Mouse (Mus musculus) embryonic facial prominence, embryonic 11.5 days (tissue): ENCODE measurements around the gene Slc2a1. TPM values are rescaled to one million over a fixed set of nuclear protein-coding genes. Genes with fewer than 3 reads are reported as not detected.
A peak's percentile ranks its signal among the peaks of the same experiment; 100 is the strongest.

Source experiments
- ATAC-seq: fragments of 200-750 bp; cut with Nextera tagmentation; replicated peaks from 2 replicates; pipeline ENCODE4 v1.8.0; 2017; ENCODE audit warnings: low read depth; ENCODE audit not compliant: insufficient number of reproducible peaks, low FRiP score, low TSS enrichment
- DNase-seq: peaks from one replicate; pipeline ENCODE4 v3.0.0-alpha.2; 2015; ENCODE audit warnings: low spot score
- H3K27ac ChIP-seq: fragments of 300-500 bp; sonication (generic); replicated peaks from 2 replicates; pipeline ENCODE4 v1.5.1; 2014; ENCODE audit warnings: mild to moderate bottlenecking, low read depth, low read length, control low read depth
- H3K27me3 ChIP-seq: fragments of 300-500 bp; sonication (generic); 2 replicates; pipeline ENCODE4 v1.6.1; 2014; ENCODE audit warnings: mild to moderate bottlenecking, low read length, moderate library complexity, mixed read lengths; ENCODE audit not compliant: control insufficient read depth, insufficient read depth
- H3K36me3 ChIP-seq: fragments of 300-500 bp; sonication (generic); replicated peaks from 2 replicates; pipeline ENCODE4 v1.6.1; 2014; ENCODE audit warnings: low read depth, mild to moderate bottlenecking, low read length, moderate library complexity, mixed read lengths; ENCODE audit not compliant: control insufficient read depth, insufficient read depth
- H3K4me1 ChIP-seq: fragments of 300-500 bp; sonication (generic); 2 replicates; pipeline ENCODE4 v1.6.1; 2014; ENCODE audit warnings: low read length, mixed read lengths; ENCODE audit not compliant: control insufficient read depth, insufficient read depth
- H3K4me2 ChIP-seq: fragments of 300-500 bp; sonication (generic); 2 replicates; pipeline ENCODE4 v1.6.1; 2014; ENCODE audit warnings: low read depth, mild to moderate bottlenecking, control low read depth, low read length, moderate library complexity
- H3K4me3 ChIP-seq: fragments of 300-500 bp; sonication (generic); 2 replicates; pipeline ENCODE4 v1.5.1; 2014; ENCODE audit warnings: low read depth, low read length, control low read depth
- H3K9ac ChIP-seq: fragments of 300-500 bp; sonication (generic); replicated peaks from 2 replicates; pipeline ENCODE4 v1.6.1; 2014; ENCODE audit warnings: mild to moderate bottlenecking, control low read depth, low read length
- H3K9me3 ChIP-seq: fragments of 300-500 bp; sonication (generic); replicated peaks from 2 replicates; pipeline ENCODE4 v1.6.1; 2016; ENCODE audit warnings: mild to moderate bottlenecking, low read length, inconsistent platforms, mixed read lengths; ENCODE audit not compliant: control insufficient read depth
- WGBS: fragments of 180-500 bp; shearing (Covaris S2); extraction: QIAGEN DNeasy Blood & Tissue Kit; methylation state at CpG from one replicate; pipeline ENCODE4 v1.1.7; 2014; 5-methylcytosine and 5-hydroxymethylcytosine counted together
- polyA plus RNA-seq: library from polyadenylated mRNA; unstranded; fragments of >200 nt; fragmentation: Nextera tagmentation; extraction: Ambion mirVana; gene quantifications from 2 replicates; pipeline ENCODE4 v1.2.1, GENCODE M21; 2014

Gene Slc2a1
- polyA plus RNA-seq, 1 experiment from 2014 or later, result 111 TPM

DNA sequence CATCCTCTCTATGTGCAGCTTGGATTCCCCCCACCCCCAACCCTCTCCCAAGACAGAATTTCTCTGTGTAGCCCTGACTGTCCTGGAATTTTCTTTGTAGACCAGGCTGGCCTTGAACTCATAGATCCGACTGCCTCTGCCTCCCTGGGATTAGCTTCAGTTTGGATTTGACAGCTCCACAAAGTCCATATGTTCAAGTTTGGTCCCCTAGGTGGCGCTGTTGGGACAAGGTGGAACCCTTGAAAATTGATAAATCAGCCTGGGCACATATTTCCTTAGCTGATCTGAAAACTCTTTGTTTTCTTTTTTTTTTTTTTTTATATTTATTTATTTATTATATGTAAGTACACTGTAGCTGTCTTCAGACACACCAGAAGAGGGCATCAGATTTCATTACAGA is 48.7 kb downstream of the Slc2a1 start:
- WGBS, result 34% methylated on average over 2 of the region's 2 CpGs
- H3K9ac ChIP-seq, result no peak overlapping the region
- H3K27me3 ChIP-seq, result no peaks in the 10 kb centered on the region
- H3K27ac ChIP-seq, result no peak overlapping the region
- H3K4me3 ChIP-seq, result no peak overlapping the region
- no peak for ATAC-seq
- H3K4me2 ChIP-seq, result no peak overlapping the region
- no peaks in the 10 kb centered on the region for H3K36me3 ChIP-seq
- no peaks in the 10 kb centered on the region for H3K9me3 ChIP-seq
- H3K4me1 ChIP-seq, result no peaks in the 10 kb centered on the region
- DNase-seq, result peak; percentile 72

DNA sequence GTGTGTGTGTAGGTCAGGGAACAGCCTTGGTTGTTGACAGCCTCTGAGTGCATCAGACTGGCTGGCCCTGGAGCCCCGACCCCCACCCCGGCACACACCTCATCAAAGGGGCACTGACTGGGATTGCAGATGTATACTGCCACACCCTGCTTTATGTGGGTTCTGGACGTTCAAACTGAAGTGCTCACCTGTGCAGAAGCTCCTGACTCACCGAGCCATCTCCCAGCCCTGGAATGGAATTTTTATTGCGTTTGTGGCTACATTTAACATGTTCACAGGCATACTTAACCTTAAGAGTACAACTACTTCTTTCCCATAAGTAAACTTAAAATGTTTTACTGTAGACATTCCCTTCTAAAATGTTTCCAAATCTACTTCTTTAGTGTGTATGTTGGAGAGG is 49.4 kb downstream of the Slc2a1 start:
- Histone ChIP-seq H3K36me3 (no peaks in the 10 kb centered on the region), H3K4me1 (no peaks in the 10 kb centered on the region), H3K27me3 (no peaks in the 10 kb centered on the region), H3K4me3 (no peak overlapping the region), H3K9ac (no peak overlapping the region), H3K9me3 (no peaks in the 10 kb centered on the region), H3K4me2 (no peak overlapping the region), H3K27ac (no peak overlapping the region)
- ATAC-seq (no peak), DNase-seq (no peak)
- WGBS, result 78% methylated on average over 5 of the region's 5 CpGs

- no peaks in the 10 kb centered on the region for H3K36me3 ChIP-seq
- 72% methylated on average over 3 of the region's 3 CpGs for WGBS
- DNase-seq (no peak), ATAC-seq (no peak)
- no peak overlapping the region for H3K4me2 ChIP-seq
- H3K9me3 ChIP-seq, result no peaks in the 10 kb centered on the region
- no peak overlapping the region for H3K27ac ChIP-seq
- no peaks in the 10 kb centered on the region for H3K4me1 ChIP-seq
- H3K9ac ChIP-seq, result no peak overlapping the region
- H3K27me3 ChIP-seq, result no peaks in the 10 kb centered on the region
- H3K4me3 ChIP-seq, result no peak overlapping the region
Measured at GRCm38 (mm10) chr4:119161358-119161757, 52.8 kb downstream of the Slc2a1 start.

DNA sequence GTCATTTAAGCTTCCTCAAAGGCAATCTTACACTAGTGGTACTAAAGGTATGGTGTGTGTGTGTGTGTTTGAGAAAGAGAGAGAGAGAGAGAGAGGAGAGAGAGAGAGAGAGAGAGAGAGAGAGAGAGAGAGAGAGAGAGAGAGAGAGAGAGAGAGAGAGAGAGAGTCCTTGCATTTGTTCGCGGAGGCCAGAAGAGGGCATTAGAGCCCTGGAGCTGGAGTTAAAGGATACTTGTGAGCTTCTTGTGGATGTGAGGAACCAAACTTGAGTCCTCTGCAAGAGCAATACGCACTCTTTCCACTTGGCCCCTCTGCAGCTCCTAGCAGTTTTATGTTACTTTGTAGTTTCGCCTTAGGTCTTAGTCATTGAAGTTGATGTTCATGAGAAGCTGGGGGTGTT is 54.5 kb downstream of the Slc2a1 start:
- H3K4me2 ChIP-seq, result no peak overlapping the region
- no peaks in the 10 kb centered on the region for H3K9me3 ChIP-seq
- no peak for DNase-seq
- no peak overlapping the region for H3K9ac ChIP-seq
- H3K27me3 ChIP-seq, result no peaks in the 10 kb centered on the region
- H3K4me3 ChIP-seq, result no peak overlapping the region
- H3K27ac ChIP-seq, result no peak overlapping the region
- ATAC-seq, result no peak
- no peaks in the 10 kb centered on the region for H3K4me1 ChIP-seq
- no peaks in the 10 kb centered on the region for H3K36me3 ChIP-seq
- WGBS, result 75% methylated on average over 4 of the region's 4 CpGs

GRCm38 (mm10) chr4:119165916-119166315 is 57.4 kb downstream of the Slc2a1 start:
- WGBS, result 80% methylated on average over 7 of the region's 7 CpGs
- no peak overlapping the region for H3K4me3 ChIP-seq
- H3K27me3 ChIP-seq, result no peaks in the 10 kb centered on the region
- peaks cover 4% of the 10 kb centered on the region; the same call in 1 of the 2 replicates for H3K36me3 ChIP-seq
- ATAC-seq (no peak), DNase-seq (no peak)
- no peaks in the 10 kb centered on the region for H3K4me1 ChIP-seq
- no peaks in the 10 kb centered on the region for H3K9me3 ChIP-seq
- no peak overlapping the region for H3K4me2 ChIP-seq
- H3K27ac ChIP-seq, result no peak overlapping the region
- no peak overlapping the region for H3K9ac ChIP-seq

GRCm38 (mm10) chr4:119167068-119167467 is 58.6 kb downstream of the Slc2a1 start:
- H3K9ac ChIP-seq, result no peak overlapping the region
- DNase-seq (no peak), ATAC-seq (no peak)
- H3K4me3 ChIP-seq, result no peak overlapping the region
- H3K4me1 ChIP-seq, result no peaks in the 10 kb centered on the region
- 80% methylated on average over 4 of the region's 4 CpGs for WGBS
- no peaks in the 10 kb centered on the region for H3K9me3 ChIP-seq
- H3K4me2 ChIP-seq, result no peak overlapping the region
- peaks cover 4% of the 10 kb centered on the region; the same call in 1 of the 2 replicates for H3K36me3 ChIP-seq
- no peaks in the 10 kb centered on the region for H3K27me3 ChIP-seq
- H3K27ac ChIP-seq, result no peak overlapping the region

GRCm38 (mm10) chr4:119167663-119168062 is 59.2 kb downstream of the Slc2a1 start:
- DNase-seq (peak; percentile 90), ATAC-seq (no peak)
- Histone ChIP-seq H3K36me3 (peaks cover 4% of the 10 kb centered on the region; the same call in 1 of the 2 replicates), H3K9me3 (no peaks in the 10 kb centered on the region), H3K4me2 (no peak overlapping the region), H3K4me1 (no peaks in the 10 kb centered on the region), H3K4me3 (no peak overlapping the region), H3K9ac (no peak overlapping the region), H3K27ac (no peak overlapping the region), H3K27me3 (no peaks in the 10 kb centered on the region)
- 8% methylated on average over 4 of the region's 4 CpGs for WGBS

DNA sequence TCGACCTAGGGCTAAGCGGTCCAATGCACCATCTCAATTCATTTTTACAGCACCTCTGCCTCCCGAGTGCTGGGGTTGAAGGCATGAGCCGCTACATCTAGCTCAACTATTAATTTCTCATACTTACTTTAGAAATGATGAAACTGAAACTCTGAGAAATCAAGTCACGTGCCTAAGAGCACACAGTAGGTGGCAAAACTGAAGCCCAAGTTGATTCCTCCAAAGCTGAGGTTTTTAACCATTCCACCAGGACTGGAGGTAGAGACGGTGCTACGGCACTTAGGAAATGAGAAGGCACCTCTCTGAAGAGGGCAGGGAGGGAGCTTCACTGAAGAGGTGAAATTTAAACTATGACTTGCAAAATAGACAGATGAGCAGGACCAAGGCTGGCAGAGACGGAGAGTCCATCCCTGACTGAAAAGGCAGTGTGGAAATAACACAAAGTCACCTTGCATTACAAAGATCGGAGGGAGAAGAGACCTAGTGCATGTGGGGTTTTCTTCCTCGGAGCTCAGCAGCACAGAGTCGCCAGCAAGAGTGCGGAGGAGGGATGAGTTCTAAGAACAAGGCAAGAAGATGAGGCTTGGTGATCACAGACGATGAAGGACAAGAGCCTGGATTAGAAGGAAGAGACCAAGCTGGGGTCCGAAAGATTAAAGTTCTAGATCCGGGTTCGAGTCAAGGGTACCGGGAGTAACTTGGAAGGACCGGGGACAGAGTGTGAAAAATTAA is 64.6 kb downstream of the Slc2a1 start:
- Histone ChIP-seq H3K4me3 (peak overlapping the region; percentile 74), H3K27me3 (no peaks in the 10 kb centered on the region), H3K36me3 (peaks cover 4% of the 10 kb centered on the region; the same call in 1 of the 2 replicates), H3K4me2 (peak overlapping the region; percentile 54), H3K27ac (no peak overlapping the region), H3K9me3 (no peaks in the 10 kb centered on the region), H3K4me1 (no peaks in the 10 kb centered on the region), H3K9ac (peak overlapping the region; percentile 82)
- DNase-seq, result no peak
- no peak for ATAC-seq
- 43% methylated on average over 18 of the region's 18 CpGs for WGBS
